Mouse (Mus musculus): ENCODE data around the gene Olfr979.
"Not testable (repeated sequence)": the region's sequence is repeated elsewhere in the genome, so short reads cannot be mapped to it uniquely, and the experiment has no call there.

The Olfr979 gene

DNA sequence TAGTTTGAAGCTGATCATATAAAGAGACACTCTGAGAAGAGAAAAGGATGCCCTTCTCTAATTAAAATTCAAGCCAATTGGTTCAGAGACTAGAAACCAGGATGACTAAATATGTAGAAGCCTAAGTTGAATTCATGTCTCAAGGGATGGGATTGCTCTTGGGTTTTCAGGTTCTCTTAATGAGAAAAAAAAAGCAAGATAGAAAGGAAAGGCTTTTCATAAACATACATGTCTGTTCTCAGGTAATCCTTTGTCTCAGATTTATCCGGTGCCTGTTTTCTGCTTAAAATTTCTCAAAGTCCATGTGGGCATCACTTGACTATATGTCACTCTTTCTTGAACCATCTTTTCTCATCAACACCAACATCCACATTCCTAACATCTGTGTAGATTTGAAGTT lies at the start of gene Olfr979:
Olfr979 (minus strand) TSS at position 101 of the 400 bp plus-strand sequence.
- no peak for DNase-seq

DNA sequence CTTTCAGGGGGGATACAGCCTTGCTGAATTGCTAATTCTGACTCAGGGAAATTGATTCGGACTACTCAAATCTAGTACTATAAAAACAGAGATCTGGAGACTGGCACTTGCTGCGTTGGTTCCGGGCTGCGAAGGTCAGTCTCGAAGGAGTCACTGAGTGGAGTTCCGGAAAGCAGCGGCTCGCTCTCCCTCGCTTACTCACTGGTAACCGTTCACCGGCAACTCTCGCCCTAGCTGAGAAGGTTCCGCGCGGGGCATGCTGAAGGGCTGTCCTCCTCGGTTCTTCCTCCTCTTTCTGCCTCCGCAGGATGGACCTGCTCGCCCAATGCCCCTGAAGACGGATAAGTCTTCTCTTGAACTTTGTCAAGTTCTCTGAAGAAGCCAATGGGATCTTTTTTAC lies 46.9 kb upstream of the Olfr979 start:
- DNase-seq, result no peak

DNA sequence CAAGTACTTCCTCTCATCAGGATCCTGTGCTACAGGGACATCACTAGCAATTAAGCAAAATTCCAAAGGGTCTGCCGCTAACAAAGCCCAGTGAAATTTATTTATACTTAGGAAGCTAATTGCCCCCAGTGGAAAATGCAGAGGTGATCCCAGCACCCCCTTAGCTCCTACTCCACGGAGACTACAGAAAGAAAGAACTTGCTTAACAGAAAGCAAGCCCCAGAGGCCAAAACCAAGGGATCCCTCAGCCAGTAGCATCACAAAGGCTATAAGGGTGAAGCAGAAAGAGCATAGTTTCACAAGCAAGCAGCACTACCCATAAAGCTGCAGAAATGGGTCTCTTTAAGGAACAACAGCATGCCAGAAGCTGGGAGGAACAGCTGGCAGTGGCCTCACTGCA lies 17.9 kb upstream of the Olfr979 start, which contains the start of gene Olfr981:
Olfr981 (plus strand) TSS at position 301 of the 400 bp plus-strand sequence.
- no peak for DNase-seq

DNA sequence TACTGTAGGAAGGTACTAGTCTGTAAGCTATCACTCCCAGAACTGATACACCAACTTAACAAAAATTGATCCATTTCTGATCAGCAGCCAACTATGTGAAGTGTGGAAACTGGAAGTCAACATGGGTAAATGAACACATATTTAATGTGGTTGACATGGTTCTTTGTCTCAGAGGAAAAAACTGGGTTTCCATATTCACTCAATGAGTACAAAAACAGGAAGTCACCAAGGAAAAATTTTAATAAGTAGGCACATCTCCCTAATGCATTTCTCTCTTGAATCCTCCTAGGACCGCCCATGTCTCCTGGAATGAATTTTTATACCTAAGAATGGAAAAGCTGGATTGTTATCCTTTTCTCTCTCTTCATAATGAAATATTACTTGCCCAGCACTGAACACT lies 6.2 kb upstream of the Olfr979 start, which contains the start of gene Olfr980:
Olfr980 (minus strand) TSS at position 101 of the 400 bp plus-strand sequence.
- no peak for DNase-seq

DNA sequence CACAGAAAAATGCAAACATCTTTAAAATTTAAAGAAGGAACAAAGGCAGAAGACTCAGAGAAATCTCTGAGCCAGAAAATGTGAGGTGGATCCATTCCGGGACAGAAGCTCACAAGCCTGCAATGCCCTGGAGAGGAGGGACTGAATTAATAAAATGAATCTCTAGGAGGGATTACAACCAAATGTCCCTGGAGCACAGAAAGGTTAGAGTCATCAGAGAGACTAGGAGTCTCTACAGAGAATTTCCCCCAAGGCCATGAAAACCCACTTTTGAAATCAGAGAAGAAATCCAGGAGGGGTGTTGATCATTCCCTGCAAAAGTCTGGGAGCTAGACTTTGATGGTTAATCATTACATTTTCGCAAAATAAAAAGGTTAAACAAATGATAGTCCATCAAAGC lies 11.5 kb downstream of the Olfr979 start, which contains the start of gene Olfr978:
Olfr978 (plus strand) TSS at position 301 of the 400 bp plus-strand sequence.
- DNase-seq, result no peak

DNA sequence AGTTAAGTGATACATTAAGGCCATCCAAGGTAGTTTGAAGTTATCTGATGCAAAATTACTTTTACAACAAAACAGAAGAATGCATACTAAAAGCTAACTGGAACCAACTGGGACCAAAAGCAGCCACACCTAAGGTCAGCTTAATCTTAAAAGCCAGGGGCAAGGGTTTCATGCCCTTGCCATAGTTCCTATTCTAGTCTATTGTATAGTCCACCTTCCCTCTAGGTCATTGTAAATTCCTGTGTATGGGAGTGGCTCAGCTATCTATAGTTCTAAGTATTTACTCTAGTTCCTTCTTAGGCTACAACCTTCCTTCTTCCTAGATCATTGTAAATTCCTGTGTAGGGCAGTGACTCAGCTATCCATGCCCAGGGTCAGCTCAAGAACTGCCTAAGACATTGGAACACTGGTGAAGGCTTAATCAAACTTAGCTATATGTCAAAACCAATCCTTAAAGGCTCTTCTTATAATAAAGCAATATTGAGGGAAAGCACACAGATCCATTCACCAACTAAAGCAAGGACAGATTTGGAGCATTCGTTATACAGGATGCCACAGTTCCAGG lies 26.6 kb downstream of the Olfr979 start:
- DNase-seq, result not testable (repeated sequence)

DNA sequence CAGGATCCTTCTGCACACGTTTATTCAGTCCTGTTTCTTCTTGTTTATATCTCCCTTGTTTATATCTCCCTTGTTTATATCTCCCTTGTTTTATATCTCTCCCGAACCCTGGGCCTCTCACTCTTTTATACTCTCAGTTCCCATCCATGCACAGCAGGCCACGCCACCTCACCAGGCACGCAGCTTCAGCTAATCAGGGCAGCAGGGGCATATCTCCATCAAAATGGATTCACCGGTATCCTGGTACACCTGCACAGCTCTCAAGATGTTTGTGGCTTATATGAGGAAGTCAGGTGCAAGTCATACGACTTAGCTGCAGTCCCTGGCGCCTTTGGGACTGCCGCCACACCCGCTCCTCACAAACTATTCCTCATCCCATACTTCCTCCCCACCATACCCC lies 42.2 kb downstream of the Olfr979 start, which contains the start of gene Olfr976:
Olfr976 (minus strand) TSS at position 101 of the 400 bp plus-strand sequence.
- DNase-seq, result not testable (repeated sequence)

DNA sequence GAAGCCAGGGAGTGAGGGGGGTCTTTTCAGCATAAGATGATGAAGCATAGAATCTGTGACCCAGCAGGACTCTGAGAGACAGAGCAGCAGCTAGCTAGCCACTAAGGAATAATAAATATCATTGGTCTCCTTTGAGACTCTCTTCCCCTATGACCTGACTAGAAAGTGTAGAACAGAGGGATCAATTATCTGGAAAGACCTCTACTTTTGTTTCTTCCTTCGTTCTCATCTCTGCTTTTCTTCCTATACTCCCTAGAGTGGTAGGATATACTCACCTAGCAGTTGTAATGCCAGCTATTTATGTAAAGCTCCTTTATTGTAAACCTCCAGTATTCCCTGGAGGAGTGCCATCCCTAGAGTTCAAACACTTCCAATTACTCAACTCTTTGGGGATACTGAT lies 51.3 kb downstream of the Olfr979 start, which contains the start of gene Olfr975:
Olfr975 (minus strand) TSS at position 101 of the 400 bp plus-strand sequence.
- DNase-seq, result no peak
